Mouse (Mus musculus): ENCODE measurements around the gene Gm49387. TPM values are rescaled to one million over a fixed set of nuclear protein-coding genes. Genes with fewer than 3 reads are reported as not detected.

Gm49387 gene
- polyA plus RNA-seq, 1 experiment from 2014 or later = 0.84 TPM

DNA sequence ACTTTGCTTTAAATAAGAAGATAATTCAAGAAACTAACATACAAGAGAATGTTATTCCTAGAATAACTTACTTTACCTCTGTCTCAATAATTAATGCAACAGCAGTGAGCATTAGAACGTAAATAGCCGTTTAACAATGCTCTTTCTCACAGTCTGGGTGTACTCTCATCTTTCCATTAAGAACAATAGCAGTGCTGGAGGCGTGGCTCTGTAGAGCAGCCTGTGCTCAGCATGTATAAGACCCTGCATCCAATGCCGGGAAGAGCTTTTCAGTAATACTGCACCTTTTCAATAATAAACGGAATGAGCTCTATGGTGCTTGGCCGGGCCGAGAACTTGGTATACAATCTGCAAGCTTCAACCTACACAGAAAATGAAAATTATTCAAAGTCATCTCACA lies 10.0 kb downstream of the Gm49387 start:
- no peak overlapping the region for H3K4me2 ChIP-seq (ENCODE audit: low read depth, low read length)
- H3K4me3 ChIP-seq (ENCODE audit: low read depth, low read length) = no peak overlapping the region
- H3K9me3 ChIP-seq (ENCODE audit: control insufficient read depth, low read length) = no peaks in the 10 kb centered on the region
- H3K27ac ChIP-seq (replicated peaks; ENCODE audit: low read depth, low read length) = no peak overlapping the region
- no peak overlapping the region for H3K9ac ChIP-seq (ENCODE audit: low read depth, low read length)
- no peaks in the 10 kb centered on the region for H3K27me3 ChIP-seq (replicated peaks; ENCODE audit: control insufficient read depth, insufficient read depth, low read length)
- ATAC-seq (ENCODE audit: low read depth) = no peak
- H3K4me1 ChIP-seq (ENCODE audit: control insufficient read depth, insufficient read depth, low read length) = no peaks in the 10 kb centered on the region
- peak; percentile 14 for DNase-seq (ENCODE audit: low spot score)
- H3K36me3 ChIP-seq (ENCODE audit: control insufficient read depth, insufficient read depth, low read length) = no peaks in the 10 kb centered on the region
- 74% methylated on average over 7 of the region's 7 CpGs for WGBS

DNA sequence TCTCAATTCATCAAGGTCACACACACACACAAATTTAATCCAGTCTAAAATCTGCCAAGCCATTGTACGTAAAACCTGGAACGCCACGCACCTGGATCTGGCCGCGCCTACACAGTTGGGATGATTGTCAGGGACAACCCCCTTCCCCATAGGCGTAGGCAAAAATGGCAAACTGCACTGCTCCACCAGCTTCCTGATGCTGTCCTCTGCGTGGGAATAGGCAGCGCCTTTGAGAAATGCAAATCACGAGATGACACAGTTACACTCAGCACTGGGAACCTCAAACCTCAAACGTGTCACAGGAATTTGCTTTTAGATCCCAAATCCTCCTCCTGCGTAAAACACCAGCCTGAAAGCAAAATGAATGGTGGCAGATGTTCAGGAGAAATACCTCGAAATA lies 17.9 kb downstream of the Gm49387 start:
- no peaks in the 10 kb centered on the region for H3K4me1 ChIP-seq (ENCODE audit: control insufficient read depth, insufficient read depth, low read length)
- H3K27ac ChIP-seq (replicated peaks; ENCODE audit: low read depth, low read length) = no peak overlapping the region
- DNase-seq (ENCODE audit: low spot score) (no peak), ATAC-seq (ENCODE audit: low read depth) (no peak)
- no peak overlapping the region for H3K9ac ChIP-seq (ENCODE audit: low read depth, low read length)
- H3K4me2 ChIP-seq (ENCODE audit: low read depth, low read length) = no peak overlapping the region
- H3K9me3 ChIP-seq (ENCODE audit: control insufficient read depth, low read length) = no peaks in the 10 kb centered on the region
- 83% methylated on average over 12 of the region's 12 CpGs for WGBS
- H3K36me3 ChIP-seq (ENCODE audit: control insufficient read depth, insufficient read depth, low read length) = 0 out of 2 replicates have a peak, but pooled peaks cover 4% of the 10 kb centered on the region
- no peaks in the 10 kb centered on the region for H3K27me3 ChIP-seq (replicated peaks; ENCODE audit: control insufficient read depth, insufficient read depth, low read length)
- H3K4me3 ChIP-seq (ENCODE audit: low read depth, low read length) = no peak overlapping the region

DNA sequence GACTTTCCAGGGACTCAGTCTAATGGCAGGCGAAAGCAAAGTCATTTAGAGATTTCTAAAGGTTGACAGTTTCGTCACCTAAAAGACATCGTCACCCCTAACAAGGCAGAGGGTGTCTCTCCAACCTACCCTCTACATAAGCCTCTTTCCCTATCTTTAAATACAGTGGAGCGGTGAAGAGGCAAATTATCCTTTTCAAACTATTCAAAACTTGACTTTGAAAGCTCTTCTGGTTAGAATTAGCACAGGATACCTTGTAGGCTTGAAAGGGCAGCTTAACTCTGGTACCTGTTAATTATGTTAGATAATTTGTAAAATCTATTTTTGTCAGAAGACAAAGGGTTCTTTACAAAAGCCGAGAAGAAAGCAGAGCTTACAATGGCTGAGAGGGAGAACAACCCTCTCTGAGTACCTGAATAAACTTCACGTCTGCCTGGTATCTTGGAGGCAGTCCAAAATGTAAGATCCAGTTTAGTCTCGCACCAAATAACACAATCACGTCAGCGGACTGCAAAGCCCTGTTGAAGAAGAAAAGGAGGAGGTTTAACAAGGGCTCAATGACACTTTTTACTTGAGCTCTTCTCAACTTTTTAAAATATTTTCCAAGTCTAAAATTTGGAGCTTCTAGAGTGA lies 20.0 kb downstream of the Gm49387 start:
- Histone ChIP-seq H3K9me3 (ENCODE audit: control insufficient read depth, low read length) (no peaks in the 10 kb centered on the region), H3K4me3 (ENCODE audit: low read depth, low read length) (no peak overlapping the region), H3K27ac (replicated peaks; ENCODE audit: low read depth, low read length) (no peak overlapping the region), H3K4me2 (ENCODE audit: low read depth, low read length) (no peak overlapping the region), H3K36me3 (ENCODE audit: control insufficient read depth, insufficient read depth, low read length) (0 out of 2 replicates have a peak, but pooled peaks cover 7% of the 10 kb centered on the region), H3K9ac (ENCODE audit: low read depth, low read length) (no peak overlapping the region), H3K27me3 (replicated peaks; ENCODE audit: control insufficient read depth, insufficient read depth, low read length) (no peaks in the 10 kb centered on the region), H3K4me1 (ENCODE audit: control insufficient read depth, insufficient read depth, low read length) (no peaks in the 10 kb centered on the region)
- ATAC-seq (ENCODE audit: low read depth) (peak; percentile 84; the same call in 1 of the 2 replicates), DNase-seq (ENCODE audit: low spot score) (peak; percentile 73)
- 64% methylated on average over 9 of the region's 9 CpGs for WGBS

DNA sequence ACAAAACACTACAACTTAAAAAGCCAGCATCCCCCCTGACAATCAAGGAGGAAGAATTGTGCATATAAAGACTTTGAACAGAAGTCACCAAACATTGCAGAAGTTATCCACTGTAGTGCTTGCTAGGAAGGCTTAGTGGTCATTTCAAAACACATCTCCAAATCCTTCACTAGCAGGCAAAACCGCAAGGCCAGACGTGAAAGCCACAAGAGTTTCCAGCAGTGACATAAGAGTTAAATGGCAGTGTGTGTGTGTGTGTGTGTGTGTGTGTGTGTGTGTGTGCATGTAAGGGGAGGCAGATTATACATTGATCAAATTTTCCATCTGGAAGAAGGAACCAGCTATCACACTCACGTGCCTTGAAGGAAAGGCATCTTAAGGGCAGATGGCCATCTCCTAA lies 22.7 kb downstream of the Gm49387 start:
- no peaks in the 10 kb centered on the region for H3K9me3 ChIP-seq (ENCODE audit: control insufficient read depth, low read length)
- no peak overlapping the region for H3K4me3 ChIP-seq (ENCODE audit: low read depth, low read length)
- no peaks in the 10 kb centered on the region for H3K4me1 ChIP-seq (ENCODE audit: control insufficient read depth, insufficient read depth, low read length)
- ATAC-seq (ENCODE audit: low read depth) = no peak
- no peaks in the 10 kb centered on the region for H3K27me3 ChIP-seq (replicated peaks; ENCODE audit: control insufficient read depth, insufficient read depth, low read length)
- DNase-seq (ENCODE audit: low spot score) = no peak
- H3K27ac ChIP-seq (replicated peaks; ENCODE audit: low read depth, low read length) = no peak overlapping the region
- H3K9ac ChIP-seq (ENCODE audit: low read depth, low read length) = no peak overlapping the region
- WGBS = 71% methylated on average over 3 of the region's 3 CpGs
- H3K36me3 ChIP-seq (ENCODE audit: control insufficient read depth, insufficient read depth, low read length) = 0 out of 2 replicates have a peak, but pooled peaks cover 6% of the 10 kb centered on the region
- no peak overlapping the region for H3K4me2 ChIP-seq (ENCODE audit: low read depth, low read length)

DNA sequence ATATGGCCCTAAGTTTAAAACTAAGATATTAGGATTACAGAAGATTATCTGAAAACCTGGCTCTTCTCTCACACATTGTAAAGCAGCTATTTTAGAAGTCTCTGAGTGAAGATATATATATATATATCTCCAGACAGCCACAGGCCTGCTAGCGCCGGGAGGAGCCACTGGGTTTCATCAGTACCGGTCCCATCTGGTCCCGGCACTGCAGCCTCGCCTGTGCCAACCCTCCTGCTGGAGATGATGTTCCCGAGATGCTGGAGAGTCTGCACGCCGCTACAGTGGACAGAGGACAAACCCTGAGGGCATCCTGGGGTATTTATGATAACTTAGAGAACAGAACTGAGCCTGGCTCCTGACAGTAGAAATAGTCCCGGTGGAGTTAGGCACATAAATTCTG lies 23.5 kb downstream of the Gm49387 start:
- H3K9ac ChIP-seq (ENCODE audit: low read depth, low read length) = no peak overlapping the region
- no peaks in the 10 kb centered on the region for H3K9me3 ChIP-seq (ENCODE audit: control insufficient read depth, low read length)
- H3K36me3 ChIP-seq (ENCODE audit: control insufficient read depth, insufficient read depth, low read length) = 0 out of 2 replicates have a peak, but pooled peaks cover 6% of the 10 kb centered on the region
- DNase-seq (ENCODE audit: low spot score) (no peak), ATAC-seq (ENCODE audit: low read depth) (no peak)
- H3K4me2 ChIP-seq (ENCODE audit: low read depth, low read length) = no peak overlapping the region
- no peaks in the 10 kb centered on the region for H3K27me3 ChIP-seq (replicated peaks; ENCODE audit: control insufficient read depth, insufficient read depth, low read length)
- no peak overlapping the region for H3K27ac ChIP-seq (replicated peaks; ENCODE audit: low read depth, low read length)
- WGBS = 78% methylated on average over 9 of the region's 9 CpGs
- no peaks in the 10 kb centered on the region for H3K4me1 ChIP-seq (ENCODE audit: control insufficient read depth, insufficient read depth, low read length)
- no peak overlapping the region for H3K4me3 ChIP-seq (ENCODE audit: low read depth, low read length)

DNA sequence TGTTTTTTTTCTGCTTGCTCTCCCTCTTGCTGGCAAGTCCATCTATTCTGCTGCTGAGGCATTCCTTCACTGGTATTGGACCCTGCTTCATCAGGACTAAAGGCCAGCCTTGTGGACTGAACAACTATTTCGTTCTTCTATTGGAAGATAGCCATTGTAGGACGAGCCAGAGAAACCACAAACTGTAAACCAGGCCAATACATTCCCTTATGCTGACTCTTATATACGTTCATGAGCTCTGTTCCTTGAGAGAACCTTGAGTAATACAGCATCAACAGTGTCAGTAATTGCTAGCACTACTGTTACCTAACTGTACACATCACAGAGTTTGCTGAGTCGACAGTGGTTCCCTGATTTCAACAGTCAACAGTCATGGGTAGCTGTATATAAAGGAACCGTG lies 27.0 kb downstream of the Gm49387 start:
- ATAC-seq (ENCODE audit: low read depth) = no peak
- Histone ChIP-seq H3K27me3 (replicated peaks; ENCODE audit: control insufficient read depth, insufficient read depth, low read length) (no peaks in the 10 kb centered on the region), H3K4me1 (ENCODE audit: control insufficient read depth, insufficient read depth, low read length) (no peaks in the 10 kb centered on the region), H3K4me3 (ENCODE audit: low read depth, low read length) (no peak overlapping the region), H3K4me2 (ENCODE audit: low read depth, low read length) (no peak overlapping the region), H3K27ac (replicated peaks; ENCODE audit: low read depth, low read length) (no peak overlapping the region), H3K9ac (ENCODE audit: low read depth, low read length) (no peak overlapping the region), H3K9me3 (ENCODE audit: control insufficient read depth, low read length) (no peaks in the 10 kb centered on the region), H3K36me3 (ENCODE audit: control insufficient read depth, insufficient read depth, low read length) (0 out of 2 replicates have a peak, but pooled peaks cover 6% of the 10 kb centered on the region)
- DNase-seq (ENCODE audit: low spot score) = no peak
- 73% methylated on average over 5 of the region's 5 CpGs for WGBS

DNA sequence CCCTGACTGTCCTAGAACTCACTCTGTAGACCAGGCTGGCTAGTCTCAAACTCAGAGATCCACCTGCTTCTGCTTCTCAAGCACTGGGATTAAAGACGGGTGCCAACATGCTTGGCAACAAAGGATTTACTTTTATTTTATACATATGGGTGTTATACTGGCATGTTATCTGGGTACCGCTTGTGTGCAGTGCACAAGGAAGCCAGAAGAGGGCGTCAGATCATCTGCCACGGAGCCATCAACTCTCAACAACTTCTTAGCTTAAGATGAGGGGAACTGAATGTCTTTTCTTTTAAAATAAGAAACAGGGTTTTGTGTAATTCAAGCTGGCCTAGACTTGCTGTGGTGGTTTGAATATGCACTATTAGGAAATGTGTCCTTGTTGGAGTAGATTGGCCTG lies 28.7 kb downstream of the Gm49387 start:
- no peak overlapping the region for H3K9ac ChIP-seq (ENCODE audit: low read depth, low read length)
- WGBS = 61% methylated on average over 4 of the region's 4 CpGs

DNA sequence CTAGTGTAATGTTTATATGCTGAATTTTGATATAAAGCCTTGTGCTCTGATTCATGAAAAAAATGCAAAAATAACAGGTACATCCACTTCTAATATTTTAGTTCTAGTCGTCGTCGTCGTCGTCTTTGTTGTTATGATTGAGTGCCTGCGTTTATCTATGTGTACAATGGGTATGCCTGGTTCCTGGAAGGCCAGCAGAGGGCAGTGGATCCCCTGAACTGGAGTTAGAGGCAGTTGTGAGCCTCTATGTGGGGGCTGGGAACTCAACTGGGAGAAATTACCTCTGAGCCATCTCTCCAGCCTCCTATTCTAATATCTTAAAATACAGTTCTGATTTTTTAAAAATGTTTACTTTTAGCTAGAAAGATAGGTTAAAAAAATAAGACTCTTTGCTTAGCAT lies 35.2 kb downstream of the Gm49387 start:
- no peak for DNase-seq (ENCODE audit: low spot score)
- no peak overlapping the region for H3K4me2 ChIP-seq (ENCODE audit: low read depth, low read length)
- H3K36me3 ChIP-seq (ENCODE audit: control insufficient read depth, insufficient read depth, low read length) = no peaks in the 10 kb centered on the region
- 61% methylated on average over 6 of the region's 6 CpGs for WGBS
- ATAC-seq (ENCODE audit: low read depth) = no peak
- H3K27me3 ChIP-seq (replicated peaks; ENCODE audit: control insufficient read depth, insufficient read depth, low read length) = no peaks in the 10 kb centered on the region
- no peaks in the 10 kb centered on the region for H3K9me3 ChIP-seq (ENCODE audit: control insufficient read depth, low read length)
- no peak overlapping the region for H3K4me3 ChIP-seq (ENCODE audit: low read depth, low read length)
- H3K27ac ChIP-seq (replicated peaks; ENCODE audit: low read depth, low read length) = no peak overlapping the region
- H3K9ac ChIP-seq (ENCODE audit: low read depth, low read length) = no peak overlapping the region
- H3K4me1 ChIP-seq (ENCODE audit: control insufficient read depth, insufficient read depth, low read length) = no peaks in the 10 kb centered on the region

More for the DNA sequence above, 28.7 kb downstream of the Gm49387 start:
- Histone ChIP-seq H3K9me3 (ENCODE audit: control insufficient read depth, low read length) (no peaks in the 10 kb centered on the region), H3K4me1 (ENCODE audit: control insufficient read depth, insufficient read depth, low read length) (no peaks in the 10 kb centered on the region), H3K27me3 (replicated peaks; ENCODE audit: control insufficient read depth, insufficient read depth, low read length) (no peaks in the 10 kb centered on the region), H3K4me3 (ENCODE audit: low read depth, low read length) (no peak overlapping the region), H3K27ac (replicated peaks; ENCODE audit: low read depth, low read length) (no peak overlapping the region), H3K36me3 (ENCODE audit: control insufficient read depth, insufficient read depth, low read length) (0 out of 2 replicates have a peak, but pooled peaks cover 6% of the 10 kb centered on the region), H3K4me2 (ENCODE audit: low read depth, low read length) (no peak overlapping the region)
- no peak for DNase-seq (ENCODE audit: low spot score)
- no peak for ATAC-seq (ENCODE audit: low read depth)

DNA sequence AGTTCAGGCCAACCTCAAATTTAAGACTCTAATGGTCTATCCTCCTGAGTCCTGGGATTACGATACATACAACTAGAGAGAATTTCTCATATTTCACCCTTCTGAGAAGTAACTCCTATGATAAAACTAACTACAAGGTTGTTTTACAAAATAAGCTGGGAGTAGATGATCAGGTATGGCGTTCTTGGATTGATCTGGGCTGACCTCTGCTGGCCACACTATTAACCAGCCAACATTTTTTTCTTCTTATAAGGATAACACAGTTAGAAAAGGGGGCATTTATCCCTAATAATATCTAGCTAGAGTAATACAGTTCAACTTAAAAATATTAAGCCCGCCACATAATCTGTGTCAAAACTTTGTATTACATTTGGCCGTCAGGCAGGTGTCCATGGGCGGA lies 35.8 kb downstream of the Gm49387 start:
- no peak for ATAC-seq (ENCODE audit: low read depth)
- no peak overlapping the region for H3K4me2 ChIP-seq (ENCODE audit: low read depth, low read length)
- no peak overlapping the region for H3K9ac ChIP-seq (ENCODE audit: low read depth, low read length)
- H3K9me3 ChIP-seq (ENCODE audit: control insufficient read depth, low read length) = no peaks in the 10 kb centered on the region
- H3K27me3 ChIP-seq (replicated peaks; ENCODE audit: control insufficient read depth, insufficient read depth, low read length) = no peaks in the 10 kb centered on the region
- H3K4me1 ChIP-seq (ENCODE audit: control insufficient read depth, insufficient read depth, low read length) = no peaks in the 10 kb centered on the region
- no peak overlapping the region for H3K4me3 ChIP-seq (ENCODE audit: low read depth, low read length)
- DNase-seq (ENCODE audit: low spot score) = no peak
- no peaks in the 10 kb centered on the region for H3K36me3 ChIP-seq (ENCODE audit: control insufficient read depth, insufficient read depth, low read length)
- H3K27ac ChIP-seq (replicated peaks; ENCODE audit: low read depth, low read length) = no peak overlapping the region
- WGBS = 62% methylated on average over 5 of the region's 5 CpGs
